Mouse (Mus musculus) heart, postnatal 0 days (tissue): Measurements from ENCODE around the gene Phospho1. TPM values are rescaled to one million over a fixed set of nuclear protein-coding genes. Genes with fewer than 3 reads are reported as not detected.

Experiments used
- ATAC-seq: fragments of 200-750 bp; cut with Nextera tagmentation; 2 replicates; pipeline ENCODE4 v1.8.0; 2017; ENCODE audit warnings: low read depth, moderate number of reproducible peaks, moderate library complexity; ENCODE audit not compliant: insufficient read depth
- DNase-seq: peaks from one replicate; pipeline ENCODE4 v3.0.0-alpha.2; 2016; ENCODE audit warnings: low spot score
- H3K27ac ChIP-seq: fragments of 300-500 bp; sonication (generic); 2 replicates; pipeline ENCODE4 v1.5.1; 2014; ENCODE audit warnings: low read depth, mild to moderate bottlenecking
- H3K27me3 ChIP-seq: fragments of 300-500 bp; sonication (generic); 2 replicates; pipeline ENCODE4 v1.6.1; 2014; ENCODE audit warnings: low read length, mixed read lengths; ENCODE audit not compliant: control insufficient read depth, insufficient read depth
- H3K36me3 ChIP-seq: fragments of 300-500 bp; sonication (generic); replicated peaks from 2 replicates; pipeline ENCODE4 v1.6.1; 2014; ENCODE audit warnings: low read length, mixed read lengths; ENCODE audit not compliant: control insufficient read depth, insufficient read depth
- H3K4me1 ChIP-seq: fragments of 300-500 bp; sonication (generic); 2 replicates; pipeline ENCODE4 v1.6.1; 2014; ENCODE audit warnings: antibody characterized with exemption; ENCODE audit not compliant: control insufficient read depth, insufficient read depth
- H3K4me2 ChIP-seq: fragments of 300-500 bp; sonication (generic); 2 replicates; pipeline ENCODE4 v1.6.1; 2014; ENCODE audit warnings: low read depth, mild to moderate bottlenecking, low read length, moderate library complexity
- H3K4me3 ChIP-seq: fragments of 300-500 bp; sonication (generic); 2 replicates; pipeline ENCODE4 v1.5.1; 2014; ENCODE audit warnings: low read depth, low read length
- H3K9ac ChIP-seq: fragments of 300-500 bp; sonication (generic); replicated peaks from 2 replicates; pipeline ENCODE4 v1.6.1; 2014; ENCODE audit warnings: low read depth, low read length, mixed read lengths
- H3K9me3 ChIP-seq: fragments of 300-500 bp; sonication (generic); replicated peaks from 2 replicates; pipeline ENCODE4 v1.6.1; 2016; ENCODE audit warnings: low read length; ENCODE audit not compliant: control insufficient read depth
- CTCF ChIP-seq: IDR thresholded peaks from 2 replicates; pipeline ENCODE4 v1.5.1; 2016; ENCODE audit warnings: antibody characterized with exemption, control low read depth, low read depth
- EP300 ChIP-seq: IDR thresholded peaks from 2 replicates; pipeline ENCODE4 v1.6.1; 2016; ENCODE audit warnings: antibody characterized with exemption, low read depth
- WGBS: fragments of 180-500 bp; shearing (Covaris S2); extraction: QIAGEN DNeasy Blood & Tissue Kit; methylation state at CpG from one replicate; pipeline ENCODE4 v1.1.7; 2014; 5-methylcytosine and 5-hydroxymethylcytosine counted together
- polyA plus RNA-seq: library from polyadenylated mRNA; unstranded; fragments of >200 nt; fragmentation: Nextera tagmentation; extraction: Ambion mirVana; gene quantifications from 2 replicates; pipeline ENCODE4 v1.2.1, GENCODE M21; 2015
- total RNA-seq: library from RNA; depleted of rRNA; stranded (reverse); fragments of >200 nt; gene quantifications from 2 replicates; pipeline ENCODE4 v1.2.3, GENCODE M21; 2014; ENCODE audit warnings: low replicate concordance

The Phospho1 gene
- total and polyA plus RNA-seq, 2 experiments from 2014 or later: 6.7 to 46.6 TPM

DNA sequence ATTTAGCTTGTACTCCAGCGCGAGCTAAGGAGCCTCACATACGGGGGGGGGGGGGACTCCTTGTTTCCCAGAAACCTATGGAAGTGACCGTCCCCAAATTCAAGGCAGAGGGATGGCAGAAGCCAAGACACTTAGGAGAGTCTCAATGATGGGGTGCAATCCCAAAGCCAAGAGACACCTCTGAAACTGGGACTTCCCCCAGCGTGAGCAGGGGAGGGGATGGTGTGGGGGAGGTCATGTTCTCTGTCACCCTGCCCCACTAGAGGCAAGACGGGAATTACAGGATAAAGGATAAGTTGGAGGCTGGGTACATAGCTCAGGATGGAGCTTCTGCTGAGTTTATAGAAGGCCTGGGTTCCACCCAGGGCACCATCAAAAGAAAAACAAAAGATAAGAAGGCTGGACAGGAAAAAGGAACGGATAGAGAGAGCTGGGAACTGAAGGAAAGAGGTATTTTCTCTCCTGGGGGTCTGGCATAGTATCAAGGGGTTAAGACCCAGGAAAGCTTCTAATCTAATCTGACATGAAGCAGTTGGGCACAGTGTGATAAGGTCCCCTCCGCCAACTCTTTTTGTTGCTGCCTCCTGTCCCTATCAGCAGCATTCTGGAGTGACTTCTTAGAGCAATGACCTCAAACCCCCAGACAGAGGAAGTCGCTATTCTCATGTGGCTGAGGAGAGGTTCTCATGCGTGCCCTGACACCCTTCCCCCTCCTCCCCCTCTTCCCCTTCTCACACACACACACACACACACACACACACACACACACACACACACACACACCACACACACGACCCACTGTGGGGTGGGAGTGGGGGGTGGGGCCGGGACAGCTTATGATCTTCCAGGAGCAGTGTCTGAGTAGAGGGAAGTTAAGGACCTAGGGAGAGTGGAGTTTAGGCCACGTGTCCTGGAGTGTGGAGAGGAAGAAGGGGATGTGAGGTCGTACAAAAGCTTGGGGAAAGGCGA, 10.7 kb downstream of the Phospho1 start:
- Histone ChIP-seq H3K4me3 (no peak overlapping the region), H3K27me3 (peaks cover 31% of the 10 kb centered on the region), H3K4me2 (peak overlapping the region; percentile 39; the same call in 1 of the 2 replicates), H3K9ac (no peak overlapping the region), H3K9me3 (no peaks in the 10 kb centered on the region), H3K4me1 (peaks cover 44% of the 10 kb centered on the region), H3K27ac (peak overlapping the region; percentile 69), H3K36me3 (peaks cover 21% of the 10 kb centered on the region)
- ATAC-seq: peak; percentile 30; the same call in 1 of the 2 replicates
- TF ChIP-seq EP300: no peak
- WGBS: 16% methylated on average over 15 of the region's 15 CpGs
- DNase-seq: peak; percentile 36

DNA sequence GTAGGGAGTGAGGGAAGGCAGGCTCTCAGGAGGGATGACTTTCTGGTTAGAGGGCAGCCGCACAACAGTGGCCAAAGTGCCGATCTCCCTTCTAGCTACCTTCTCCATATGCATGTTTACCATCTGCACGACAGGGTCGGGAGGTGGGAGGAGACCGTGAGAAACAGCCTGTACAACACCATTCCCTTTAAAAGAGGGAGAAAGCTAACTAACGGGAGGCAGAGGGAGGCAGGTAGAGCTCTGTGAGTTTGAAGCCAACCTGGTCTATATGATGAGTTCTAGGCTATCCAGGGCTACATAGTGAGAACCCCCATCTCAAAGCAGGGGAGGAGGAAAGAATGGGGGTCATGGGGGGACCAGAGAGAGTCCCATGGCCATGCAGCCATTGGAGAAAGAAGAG, 11.5 kb downstream of the Phospho1 start:
- peaks cover 44% of the 10 kb centered on the region for H3K4me1 ChIP-seq
- H3K36me3 ChIP-seq: peaks cover 20% of the 10 kb centered on the region
- DNase-seq (no peak), ATAC-seq (no peak)
- no peak overlapping the region for H3K9ac ChIP-seq
- 26% methylated on average over 6 of the region's 6 CpGs for WGBS
- H3K27me3 ChIP-seq: peaks cover 23% of the 10 kb centered on the region
- peak overlapping the region; percentile 39; the same call in 1 of the 2 replicates for H3K4me2 ChIP-seq
- no peak for TF ChIP-seq CTCF
- TF ChIP-seq EP300: no peak
- H3K4me3 ChIP-seq: 0 out of 2 replicates have a peak overlapping the region, but pooled peaks have one; percentile 2
- H3K27ac ChIP-seq: peak overlapping the region; percentile 69
- H3K9me3 ChIP-seq: no peaks in the 10 kb centered on the region

DNA sequence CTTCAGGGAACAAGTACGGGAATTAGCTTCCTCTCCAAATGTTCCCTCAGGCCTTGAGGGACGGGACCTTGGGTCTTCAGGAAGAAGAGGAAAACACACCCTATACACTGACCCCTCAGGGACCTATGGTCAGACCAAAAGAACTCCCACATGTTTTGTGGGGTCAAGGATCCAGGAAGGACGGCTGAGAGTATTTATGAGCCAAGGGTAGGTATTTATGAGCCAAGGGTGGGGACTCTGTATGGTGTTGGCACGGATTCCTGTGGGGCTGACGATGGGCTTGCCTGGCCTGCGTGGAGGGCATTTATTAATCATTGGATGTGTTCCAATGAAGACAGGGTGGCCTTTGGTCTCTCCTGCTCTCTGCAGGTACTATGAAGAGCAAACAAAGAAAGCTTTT, 12.1 kb downstream of the Phospho1 start:
- peaks cover 17% of the 10 kb centered on the region for H3K27me3 ChIP-seq
- TF ChIP-seq EP300 (no peak), CTCF (no peak)
- peaks cover 14% of the 10 kb centered on the region for H3K36me3 ChIP-seq
- no peak overlapping the region for H3K4me3 ChIP-seq
- H3K27ac ChIP-seq: peak overlapping the region; percentile 70
- 41% methylated on average over 6 of the region's 6 CpGs for WGBS
- no peaks in the 10 kb centered on the region for H3K9me3 ChIP-seq
- no peak for ATAC-seq
- no peak for DNase-seq
- peaks cover 44% of the 10 kb centered on the region for H3K4me1 ChIP-seq
- H3K9ac ChIP-seq: no peak overlapping the region
- peak overlapping the region; percentile 42; the same call in 1 of the 2 replicates for H3K4me2 ChIP-seq

DNA sequence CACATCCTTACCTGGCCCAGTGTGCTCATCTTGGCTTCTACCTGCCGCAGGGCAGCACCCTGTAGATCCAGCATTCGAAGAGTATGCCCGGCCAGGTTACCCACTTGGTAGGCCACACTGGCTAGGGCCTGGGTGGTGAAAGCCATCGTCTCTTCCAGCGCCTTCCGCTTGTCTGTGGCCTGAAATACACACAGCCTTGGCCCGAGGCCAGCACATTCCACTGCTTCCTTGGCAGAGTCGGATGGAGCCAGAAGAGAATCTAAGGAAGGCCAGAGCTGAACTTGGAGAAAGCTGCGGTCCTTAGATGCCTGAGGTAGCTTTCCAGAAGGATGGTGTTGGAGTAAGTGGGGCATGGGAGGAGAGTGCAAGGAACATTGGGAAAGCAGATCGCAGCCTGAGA, 12.8 kb downstream of the Phospho1 start, which contains the start of gene Gngt2:
Gngt2 (plus strand) TSS at position 158 of the 400 bp plus-strand sequence.
- peak within 1 kb of the TSS; percentile 70 for H3K27ac ChIP-seq
- WGBS: 10% methylated on average over 10 of the region's 10 CpGs
- peak within 1 kb of the TSS; percentile 14; the same call in 1 of the 2 replicates for H3K4me3 ChIP-seq
- DNase-seq (peak; percentile 67), ATAC-seq (peak; percentile 33)
- H3K27me3 ChIP-seq: peaks cover 16% of the 10 kb centered on the region
- peaks cover 44% of the 10 kb centered on the region for H3K4me1 ChIP-seq
- H3K9ac ChIP-seq: no peak within 1 kb of the TSS
- peaks cover 13% of the 10 kb centered on the region for H3K36me3 ChIP-seq
- TF ChIP-seq EP300 (no peak), CTCF (no peak)
- no peaks in the 10 kb centered on the region for H3K9me3 ChIP-seq
- H3K4me2 ChIP-seq: peak within 1 kb of the TSS; percentile 58

DNA sequence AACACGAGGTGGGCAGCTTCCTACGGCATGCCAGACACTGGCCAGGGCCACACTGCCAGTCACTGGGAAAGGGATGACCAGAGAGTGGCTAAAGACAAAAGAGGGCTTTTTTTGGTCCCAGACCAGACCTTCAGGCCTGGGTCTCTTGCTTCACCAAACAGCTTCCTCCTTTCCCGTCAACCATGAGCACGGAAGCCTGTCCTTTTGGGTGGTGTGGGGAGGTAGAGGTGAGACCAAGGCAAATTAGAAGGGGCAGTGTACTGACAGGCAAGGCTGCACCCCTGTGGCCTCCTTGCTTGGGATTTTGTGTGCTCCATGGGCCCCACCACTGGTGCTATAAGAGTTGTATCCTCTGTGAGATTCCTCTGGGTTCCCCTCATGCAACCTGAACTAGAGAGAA, 14.3 kb downstream of the Phospho1 start:
- peaks cover 1% of the 10 kb centered on the region; the same call in 1 of the 2 replicates for H3K27me3 ChIP-seq
- H3K4me3 ChIP-seq: peak overlapping the region; percentile 15; the same call in 1 of the 2 replicates
- H3K4me1 ChIP-seq: peaks cover 48% of the 10 kb centered on the region
- peak overlapping the region; percentile 58 for H3K4me2 ChIP-seq
- H3K27ac ChIP-seq: 0 out of 2 replicates have a peak overlapping the region, but pooled peaks have one; percentile 25
- ATAC-seq: no peak
- DNase-seq: no peak
- TF ChIP-seq CTCF (no peak), EP300 (no peak)
- WGBS: 67% methylated on average over 4 of the region's 4 CpGs
- H3K9me3 ChIP-seq: no peaks in the 10 kb centered on the region
- no peak overlapping the region for H3K9ac ChIP-seq
- H3K36me3 ChIP-seq: no peaks in the 10 kb centered on the region
